Mouse (Mus musculus) erythroid progenitor cell, adult 5-6 weeks (primary cell): ENCODE results near the gene Csnk2b. TPM values are rescaled to one million over a fixed set of nuclear protein-coding genes. Genes with fewer than 3 reads are reported as not detected.

ENCODE experiments used
- ATAC-seq: replicated peaks from 2 replicates; pipeline ENCODE4 v1.8.0; 2016; ENCODE audit warnings: moderate number of reproducible peaks, mild to moderate bottlenecking, moderate TSS enrichment, inconsistent platforms; ENCODE audit not compliant: poor library complexity, low FRiP score, severe bottlenecking
- total RNA-seq, 2 experiments: library from RNA; stranded (forward) in 1 of 2; stranded (reverse) in 1 of 2; fragments of 150-400 nt in 1 of 2; fragments of 186-747, 209-891 nt in 1 of 2; gene quantifications; 2 replicates each; pipeline versions ENCODE4 v1.2.3 to v1.2.4; 2015 to 2017; ENCODE audit warnings: low replicate concordance in 2 of 2

Gene Csnk2b
- total RNA-seq, 2 experiments from 2014 or later, result 118 to 261 TPM

DNA sequence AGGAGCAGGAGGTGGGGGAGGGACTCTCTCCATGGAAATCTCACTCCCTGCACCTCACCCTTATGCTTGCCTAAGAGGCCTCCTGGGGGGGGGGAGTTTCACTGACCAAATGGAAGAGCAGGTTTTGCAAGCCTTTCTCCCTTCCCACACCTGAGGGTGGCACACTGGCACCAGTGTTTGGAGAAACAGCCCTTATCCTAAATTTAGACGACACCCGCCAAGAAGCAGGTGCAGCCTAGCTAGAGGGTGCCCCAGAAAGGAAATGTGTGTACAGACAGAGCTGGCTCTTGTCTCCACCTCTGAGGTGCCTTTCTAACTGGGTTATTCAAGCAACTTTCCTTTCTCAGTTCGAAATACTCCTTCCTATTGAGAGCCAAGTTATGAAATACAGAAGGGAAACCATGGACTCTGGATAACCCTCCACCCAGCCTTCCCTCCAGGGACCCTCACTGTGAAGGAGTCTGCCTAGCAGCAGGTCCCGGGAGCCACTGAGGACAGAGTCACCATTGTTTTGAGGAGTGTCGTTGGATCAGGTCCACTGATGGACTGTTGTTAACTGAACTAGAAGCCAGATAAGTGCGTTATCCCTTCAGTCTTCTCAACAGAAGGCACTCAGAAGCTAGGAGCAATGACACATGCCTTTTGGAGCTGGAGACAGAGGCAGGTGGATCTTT lies 51.2 kb downstream of the Csnk2b start:
- ATAC-seq, result no peak

- ATAC-seq, result no peak
These were observed 53.5 kb downstream of the Csnk2b start for GRCm38 (mm10) chr17:35068213-35068914.

Other genes starting within 250 kb of the Csnk2b start
Only the 30 nearest of the 42 such genes appear.
- gene Lsm2, start 140.2 kb downstream of the Csnk2b start, total RNA-seq (2015; ENCODE audit: low replicate concordance), result 76.0 and 78.4 TPM in 2 replicates
- 23.0 and 27.6 TPM in 2 replicates for gene Lsm2, start 140.2 kb downstream of the Csnk2b start, total RNA-seq (2017; ENCODE audit: low replicate concordance)
- 156 and 173 TPM in 2 replicates for gene Vars, start 121.1 kb downstream of the Csnk2b start, total RNA-seq (2015; ENCODE audit: low replicate concordance)
- 144 and 198 TPM in 2 replicates for gene Vars, start 121.1 kb downstream of the Csnk2b start, total RNA-seq (2017; ENCODE audit: low replicate concordance)
- gene Vwa7, start 105.5 kb downstream of the Csnk2b start, total RNA-seq (2015; ENCODE audit: low replicate concordance), result not detected in 2 replicates
- 0.39 and 0.53 TPM in 2 replicates for gene Vwa7, start 105.5 kb downstream of the Csnk2b start, total RNA-seq (2017; ENCODE audit: low replicate concordance)
- 1.7 and 10.8 TPM in 2 replicates for gene Sapcd1, start 94.0 kb downstream of the Csnk2b start, total RNA-seq (2015; ENCODE audit: low replicate concordance)
- gene Sapcd1, start 94.0 kb downstream of the Csnk2b start, total RNA-seq (2017; ENCODE audit: low replicate concordance), result 1.4 TPM in 1 of 2 replicates, not detected in the other
- 36.9 and 39.6 TPM in 2 replicates for gene Msh5, start 75.3 kb downstream of the Csnk2b start, total RNA-seq (2015; ENCODE audit: low replicate concordance)
- 27.3 and 50.9 TPM in 2 replicates for gene Msh5, start 75.3 kb downstream of the Csnk2b start, total RNA-seq (2017; ENCODE audit: low replicate concordance)
- gene Clic1, start 72.1 kb downstream of the Csnk2b start, total RNA-seq (2015; ENCODE audit: low replicate concordance), result 91.0 and 110 TPM in 2 replicates
- 68.3 and 95.5 TPM in 2 replicates for gene Clic1, start 72.1 kb downstream of the Csnk2b start, total RNA-seq (2017; ENCODE audit: low replicate concordance)
- gene Ddah2, start 63.0 kb downstream of the Csnk2b start, total RNA-seq (2015; ENCODE audit: low replicate concordance), result 2.1 TPM in 1 of 2 replicates, not detected in the other
- gene Ddah2, start 63.0 kb downstream of the Csnk2b start, total RNA-seq (2017; ENCODE audit: low replicate concordance), result 1.5 and 5.6 TPM in 2 replicates
- not detected in 2 replicates for gene Ly6g6c, start 56.7 kb downstream of the Csnk2b start, total RNA-seq (2015; ENCODE audit: low replicate concordance)
- not detected in 2 replicates for gene Ly6g6c, start 56.7 kb downstream of the Csnk2b start, total RNA-seq (2017; ENCODE audit: low replicate concordance)
- gene Mpig6b, start 55.9 kb downstream of the Csnk2b start, total RNA-seq (2015; ENCODE audit: low replicate concordance), result 1.1 TPM in 1 of 2 replicates, not detected in the other
- not detected in 2 replicates for gene Mpig6b, start 55.9 kb downstream of the Csnk2b start, total RNA-seq (2017; ENCODE audit: low replicate concordance)
- gene Ly6g6e, start 45.2 kb downstream of the Csnk2b start, total RNA-seq (2015; ENCODE audit: low replicate concordance), result not detected in 2 replicates
- gene Ly6g6e, start 45.2 kb downstream of the Csnk2b start, total RNA-seq (2017; ENCODE audit: low replicate concordance), result not detected in 2 replicates
- gene Ly6g6d, start 44.0 kb downstream of the Csnk2b start, total RNA-seq (2015; ENCODE audit: low replicate concordance), result not detected in 2 replicates
- gene Ly6g6d, start 44.0 kb downstream of the Csnk2b start, total RNA-seq (2017; ENCODE audit: low replicate concordance), result not detected in 2 replicates
- 3.8 TPM in 1 of 2 replicates, not detected in the other for gene Ly6g6f, start 36.4 kb downstream of the Csnk2b start, total RNA-seq (2015; ENCODE audit: low replicate concordance)
- not detected in 2 replicates for gene Ly6g6f, start 36.4 kb downstream of the Csnk2b start, total RNA-seq (2017; ENCODE audit: low replicate concordance)
- gene Abhd16a, start 32.8 kb downstream of the Csnk2b start, total RNA-seq (2015; ENCODE audit: low replicate concordance), result 98.5 and 106 TPM in 2 replicates
- gene Abhd16a, start 32.8 kb downstream of the Csnk2b start, total RNA-seq (2017; ENCODE audit: low replicate concordance), result 84.5 and 97.3 TPM in 2 replicates
- not detected in 2 replicates for gene Ly6g5c, start 13.8 kb downstream of the Csnk2b start, total RNA-seq (2015; ENCODE audit: low replicate concordance)
- not detected in 2 replicates for gene Ly6g5c, start 13.8 kb downstream of the Csnk2b start, total RNA-seq (2017; ENCODE audit: low replicate concordance)
- gene Ly6g5b, start 6.6 kb downstream of the Csnk2b start, total RNA-seq (2015; ENCODE audit: low replicate concordance), result 2.2 and 8.8 TPM in 2 replicates
- gene Ly6g5b, start 6.6 kb downstream of the Csnk2b start, total RNA-seq (2017; ENCODE audit: low replicate concordance), result not detected in 2 replicates
- gene Gpank1, start 598 bp downstream of the Csnk2b start, total RNA-seq (2015; ENCODE audit: low replicate concordance), result 15.9 and 33.9 TPM in 2 replicates
- gene Gpank1, start 598 bp downstream of the Csnk2b start, total RNA-seq (2017; ENCODE audit: low replicate concordance), result 28.9 and 49.4 TPM in 2 replicates
- not detected in 2 replicates for gene D17H6S53E, start 4.3 kb upstream of the Csnk2b start, total RNA-seq (2015; ENCODE audit: low replicate concordance)
- gene D17H6S53E, start 4.3 kb upstream of the Csnk2b start, total RNA-seq (2017; ENCODE audit: low replicate concordance), result 1.7 and 1.8 TPM in 2 replicates
- gene Apom, start 10.0 kb upstream of the Csnk2b start, total RNA-seq (2015; ENCODE audit: low replicate concordance), result not detected in 2 replicates
- gene Apom, start 10.0 kb upstream of the Csnk2b start, total RNA-seq (2017; ENCODE audit: low replicate concordance), result not detected in 2 replicates
- 70.6 and 96.0 TPM in 2 replicates for gene Bag6, start 13.1 kb upstream of the Csnk2b start, total RNA-seq (2015; ENCODE audit: low replicate concordance)
- gene Bag6, start 13.1 kb upstream of the Csnk2b start, total RNA-seq (2017; ENCODE audit: low replicate concordance), result 54.5 and 81.8 TPM in 2 replicates
- gene Prrc2a, start 42.8 kb upstream of the Csnk2b start, total RNA-seq (2015; ENCODE audit: low replicate concordance), result 227 and 234 TPM in 2 replicates
- 42.0 and 64.3 TPM in 2 replicates for gene Prrc2a, start 42.8 kb upstream of the Csnk2b start, total RNA-seq (2017; ENCODE audit: low replicate concordance)
- 14.1 and 28.1 TPM in 2 replicates for gene Aif1, start 54.0 kb upstream of the Csnk2b start, total RNA-seq (2015; ENCODE audit: low replicate concordance)
- gene Aif1, start 54.0 kb upstream of the Csnk2b start, total RNA-seq (2017; ENCODE audit: low replicate concordance), result 3.3 and 32.3 TPM in 2 replicates
- gene Lst1, start 66.4 kb upstream of the Csnk2b start, total RNA-seq (2015; ENCODE audit: low replicate concordance), result 34.2 and 66.2 TPM in 2 replicates
- gene Lst1, start 66.4 kb upstream of the Csnk2b start, total RNA-seq (2017; ENCODE audit: low replicate concordance), result 48.4 and 53.5 TPM in 2 replicates
- gene Ltb, start 72.4 kb upstream of the Csnk2b start, total RNA-seq (2015; ENCODE audit: low replicate concordance), result 1.8 and 8.0 TPM in 2 replicates
- gene Ltb, start 72.4 kb upstream of the Csnk2b start, total RNA-seq (2017; ENCODE audit: low replicate concordance), result 0.30 and 10.0 TPM in 2 replicates
- gene Tnf, start 80.0 kb upstream of the Csnk2b start, total RNA-seq (2015; ENCODE audit: low replicate concordance), result 9.6 and 12.6 TPM in 2 replicates
- gene Tnf, start 80.0 kb upstream of the Csnk2b start, total RNA-seq (2017; ENCODE audit: low replicate concordance), result 0.90 and 3.2 TPM in 2 replicates
- not detected in 2 replicates for gene Lta, start 83.3 kb upstream of the Csnk2b start, total RNA-seq (2015; ENCODE audit: low replicate concordance)
- 0.90 TPM in 1 of 2 replicates, not detected in the other for gene Lta, start 83.3 kb upstream of the Csnk2b start, total RNA-seq (2017; ENCODE audit: low replicate concordance)
- not detected in 2 replicates for gene Gm16181, start 98.8 kb upstream of the Csnk2b start, total RNA-seq (2015; ENCODE audit: low replicate concordance)
- not detected in 2 replicates for gene Gm16181, start 98.8 kb upstream of the Csnk2b start, total RNA-seq (2017; ENCODE audit: low replicate concordance)
- 6.1 TPM in 1 of 2 replicates, not detected in the other for gene Atp6v1g2, start 111.6 kb upstream of the Csnk2b start, total RNA-seq (2015; ENCODE audit: low replicate concordance)
- gene Atp6v1g2, start 111.6 kb upstream of the Csnk2b start, total RNA-seq (2017; ENCODE audit: low replicate concordance), result not detected in 2 replicates
- gene Nfkbil1, start 113.7 kb upstream of the Csnk2b start, total RNA-seq (2015; ENCODE audit: low replicate concordance), result 0.84 and 1.1 TPM in 2 replicates
- 3.0 TPM in 1 of 2 replicates, not detected in the other for gene Nfkbil1, start 113.7 kb upstream of the Csnk2b start, total RNA-seq (2017; ENCODE audit: low replicate concordance)
- 169 and 179 TPM in 2 replicates for gene Ddx39b, start 119.7 kb upstream of the Csnk2b start, total RNA-seq (2015; ENCODE audit: low replicate concordance)
- gene Ddx39b, start 119.7 kb upstream of the Csnk2b start, total RNA-seq (2017; ENCODE audit: low replicate concordance), result 80.1 and 99.9 TPM in 2 replicates
- gene H2-D1, start 140.7 kb upstream of the Csnk2b start, total RNA-seq (2015; ENCODE audit: low replicate concordance), result 147 and 160 TPM in 2 replicates
- 213 and 250 TPM in 2 replicates for gene H2-D1, start 140.7 kb upstream of the Csnk2b start, total RNA-seq (2017; ENCODE audit: low replicate concordance)